Mouse (Mus musculus) layer of hippocampus, adult 18-20 months (tissue): ENCODE results near the gene Slit2. TPM values are rescaled to one million over a fixed set of nuclear protein-coding genes. Genes with fewer than 3 reads are reported as not detected.

Experiments used
- DNase-seq, 2 experiments: peaks; one replicate each; pipeline ENCODE4 v3.0.0; 2022; ENCODE audit warnings: low spot score in 2 of 2
- total RNA-seq, 2 experiments: library from RNA; stranded (reverse); gene quantifications; 2 replicates each; pipeline ENCODE4 v1.2.3; 2021

Slit2 gene
- total RNA-seq, 2 experiments from 2014 or later, result 34.1 to 35.5 TPM

- no peak for DNase-seq
Observed at GRCm38 (mm10) chr5:48219624-48220155, 236.8 kb downstream of the Slit2 start.

DNA sequence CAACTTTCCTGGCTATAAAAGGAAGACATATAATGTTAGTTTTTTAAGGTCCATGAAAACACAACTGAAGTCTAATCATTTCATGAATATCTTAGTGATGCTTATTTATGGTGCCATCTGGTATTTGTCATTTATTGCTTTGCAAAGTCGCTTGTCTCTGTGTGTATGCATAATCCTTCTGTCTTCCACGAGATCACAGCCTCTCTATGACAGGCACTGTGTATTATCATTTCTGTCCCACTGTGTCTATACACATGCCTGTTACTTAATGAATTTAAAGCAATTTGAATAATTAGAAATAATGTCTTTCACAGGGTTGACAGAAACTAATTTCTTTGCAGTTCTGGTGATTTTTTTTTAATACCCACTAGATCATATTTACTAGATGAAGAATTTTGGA lies 242.6 kb downstream of the Slit2 start:
- no peak for DNase-seq

- no peak for DNase-seq
Observed at GRCm38 (mm10) chr5:48230430-48231080, 247.6 kb downstream of the Slit2 start.

DNA sequence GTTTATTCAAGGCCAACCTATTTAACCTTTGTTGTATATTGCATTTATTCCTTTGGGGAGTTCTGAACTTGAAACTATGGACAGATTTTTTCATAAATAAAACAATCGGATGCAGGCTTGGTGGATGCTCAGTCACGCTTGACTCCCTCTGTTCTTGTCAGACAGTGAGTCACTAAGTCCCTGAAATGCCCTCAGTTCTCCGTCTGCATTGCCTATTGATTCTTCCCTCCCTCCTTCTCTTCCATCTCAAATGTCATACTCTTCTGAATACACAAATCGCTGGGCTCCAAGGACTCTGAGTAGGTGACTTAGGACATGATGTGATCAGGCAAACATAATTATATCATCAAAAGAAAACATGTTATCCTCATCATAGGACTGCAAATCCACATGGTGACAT lies 251.8 kb downstream of the Slit2 start:
- no peak for DNase-seq

DNA sequence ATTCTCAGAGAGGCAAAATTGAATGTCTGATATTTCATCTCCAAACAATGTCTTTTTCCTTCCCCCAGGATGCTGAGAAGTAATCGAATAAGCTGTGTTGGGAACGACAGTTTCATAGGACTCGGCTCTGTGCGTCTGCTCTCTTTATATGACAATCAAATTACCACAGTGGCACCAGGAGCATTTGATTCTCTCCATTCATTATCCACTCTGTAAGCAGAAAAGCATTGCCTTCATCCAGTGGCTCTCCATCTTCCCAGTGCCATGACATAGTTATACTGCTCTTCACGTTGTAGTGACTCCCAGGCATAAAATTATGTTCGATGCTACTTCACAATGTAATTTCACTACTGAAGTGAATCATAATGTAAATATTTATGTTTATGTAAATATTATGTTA lies 252.3 kb downstream of the Slit2 start:
- no peak for DNase-seq

GRCm38 (mm10) chr5:48240751-48241150 lies 257.8 kb downstream of the Slit2 start:
- DNase-seq, result peak; percentile 14 to 70

GRCm38 (mm10) chr5:48248327-48248726 lies 265.4 kb downstream of the Slit2 start:
- no peak for DNase-seq

DNA sequence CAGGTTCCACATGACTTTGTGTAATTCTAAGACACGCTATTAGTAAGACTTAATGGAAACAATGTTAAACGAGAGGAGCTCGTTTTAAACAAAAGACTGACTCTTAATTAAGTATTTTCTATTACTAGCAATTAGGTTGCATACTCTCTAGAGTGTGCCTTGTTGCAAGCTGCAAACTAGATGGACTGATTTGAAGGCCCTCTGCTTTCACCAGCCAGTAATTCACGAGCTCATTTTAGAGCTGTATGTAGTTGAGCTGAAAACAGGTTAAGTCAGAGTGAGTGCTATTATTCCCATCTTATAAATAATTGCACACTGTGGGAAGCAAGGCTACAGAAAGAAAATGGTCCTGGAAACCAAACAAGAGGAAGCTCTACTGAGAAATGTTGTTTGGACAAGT lies 294.6 kb downstream of the Slit2 start:
- no peak for DNase-seq

DNA sequence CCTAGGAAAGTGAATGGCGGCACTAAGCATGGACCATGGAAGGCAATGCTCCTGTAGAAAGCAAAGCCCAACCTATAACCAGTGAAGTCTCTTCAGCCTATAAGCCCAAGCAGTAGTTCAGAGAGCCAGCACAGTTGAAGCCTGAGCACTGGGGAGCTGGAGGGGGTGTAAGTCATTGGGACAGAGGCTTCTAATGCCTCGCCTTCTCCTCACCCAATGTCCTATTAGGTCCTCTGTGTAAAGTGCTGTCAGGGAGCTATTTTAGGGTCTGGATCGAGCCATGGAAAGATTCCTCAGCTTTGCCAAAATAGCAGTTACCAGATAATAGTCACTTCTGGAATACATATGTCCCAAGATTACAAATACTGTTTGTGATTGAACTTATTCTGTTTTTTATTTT lies 318.2 kb downstream of the Slit2 start:
- no peak for DNase-seq

GRCm38 (mm10) chr5:48315057-48315602 lies 332.2 kb downstream of the Slit2 start:
- DNase-seq, result no peak

GRCm38 (mm10) chr5:48320597-48320996 lies 337.7 kb downstream of the Slit2 start:
- DNase-seq, result no peak

- no peak for DNase-seq
Observed at GRCm38 (mm10) chr5:48326221-48326620, 343.3 kb downstream of the Slit2 start.

DNA sequence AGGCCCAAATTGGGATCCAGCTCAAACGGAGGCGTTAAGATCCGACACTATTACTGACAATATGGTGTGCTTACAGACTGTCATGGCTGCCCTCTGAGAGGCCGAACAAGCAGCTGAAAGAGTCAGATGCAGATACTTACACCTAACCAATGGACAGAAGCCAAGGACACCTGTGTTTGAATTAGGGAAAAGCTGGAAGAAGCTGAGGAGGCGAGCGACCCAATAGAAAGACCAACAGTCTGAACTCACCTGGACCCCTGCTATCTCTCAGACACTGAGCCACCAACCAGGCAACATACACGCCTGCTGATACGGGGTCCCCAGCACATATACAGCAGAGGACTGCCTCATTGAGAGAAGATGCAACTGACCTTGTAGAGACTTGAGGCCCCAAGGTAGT lies 344.7 kb downstream of the Slit2 start, which contains the start of gene 5730480H06Rik:
TSS of gene 5730480H06Rik (plus strand) at position 301 of the 400 bp plus-strand sequence.
- DNase-seq, result no peak

- no peak for DNase-seq
Observed at GRCm38 (mm10) chr5:48329751-48330150, 346.8 kb downstream of the Slit2 start.

GRCm38 (mm10) chr5:48330817-48331216 lies 347.9 kb downstream of the Slit2 start:
- DNase-seq, result no peak

- no peak for DNase-seq
Observed at GRCm38 (mm10) chr5:48331441-48331840, 348.5 kb downstream of the Slit2 start.

- DNase-seq, result no peak
Observed at GRCm38 (mm10) chr5:48333407-48333806, 350.5 kb downstream of the Slit2 start.

- DNase-seq, result no peak
Observed at GRCm38 (mm10) chr5:48333884-48334513, 351.1 kb downstream of the Slit2 start.

GRCm38 (mm10) chr5:48340808-48341433 lies 358.0 kb downstream of the Slit2 start:
- no peak for DNase-seq

DNA sequence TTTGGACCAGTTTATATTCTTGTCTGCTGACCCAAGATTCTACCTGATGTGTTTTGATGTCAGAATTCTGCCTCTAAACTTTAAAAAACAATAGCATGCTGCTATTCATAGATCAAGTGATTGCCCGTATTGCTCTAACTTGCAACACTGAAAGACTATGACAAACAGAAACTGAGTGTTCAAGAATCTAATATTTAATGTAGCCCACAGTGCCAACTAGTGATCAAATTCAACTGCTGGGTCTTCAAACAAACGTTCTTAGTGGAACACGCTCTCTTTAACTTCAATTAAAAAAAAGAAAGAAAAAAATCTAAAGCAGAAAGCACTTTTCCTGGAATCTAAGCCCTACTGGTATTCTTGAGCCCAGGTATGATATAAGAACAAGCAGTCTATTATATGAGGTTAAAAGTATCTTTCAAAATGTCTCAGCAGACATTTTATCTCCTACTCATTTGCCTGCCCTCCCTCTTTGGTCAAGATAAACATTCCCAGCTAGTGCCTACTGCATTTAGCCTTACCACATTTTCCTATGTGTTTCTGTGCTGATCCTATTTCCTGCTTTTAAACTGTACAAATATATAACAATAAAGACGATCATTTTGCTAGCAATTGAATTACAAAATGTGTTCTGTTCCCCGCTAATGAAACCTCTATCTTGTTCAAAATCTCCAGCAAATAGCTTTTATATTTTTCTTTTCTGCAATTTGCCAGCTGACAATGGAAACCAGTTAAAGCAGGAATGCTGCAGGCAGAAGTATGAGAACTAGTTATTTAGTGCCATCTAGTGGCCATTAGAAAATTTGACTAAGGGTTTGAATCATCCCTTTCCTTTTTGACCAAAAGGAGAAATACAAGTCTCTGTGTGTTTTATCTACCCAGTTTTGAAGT lies 362.4 kb downstream of the Slit2 start:
- DNase-seq, result peak in 1 of 2 experiments; percentile 37
